Mouse (Mus musculus): Measurements from ENCODE around the gene Dlst.

GRCm38 (mm10) chr12:85158801-85159200, 48.2 kb downstream of the Dlst start:
- TF ChIP-seq CTCF (IDR thresholded peaks at IDR 0.05; ENCODE audit: insufficient read depth, low read depth, low read length) (no peak), POLR2A (IDR thresholded peaks at IDR 0.05; ENCODE audit: insufficient read depth, low read depth, low read length) (no peak)

Measured in olfactory bulb, adult 2 months (tissue).